Mouse (Mus musculus): ENCODE results near the gene Nup50.
A peak's percentile ranks its signal among the peaks of the same experiment; 100 is the strongest.

The Nup50 gene

DNA sequence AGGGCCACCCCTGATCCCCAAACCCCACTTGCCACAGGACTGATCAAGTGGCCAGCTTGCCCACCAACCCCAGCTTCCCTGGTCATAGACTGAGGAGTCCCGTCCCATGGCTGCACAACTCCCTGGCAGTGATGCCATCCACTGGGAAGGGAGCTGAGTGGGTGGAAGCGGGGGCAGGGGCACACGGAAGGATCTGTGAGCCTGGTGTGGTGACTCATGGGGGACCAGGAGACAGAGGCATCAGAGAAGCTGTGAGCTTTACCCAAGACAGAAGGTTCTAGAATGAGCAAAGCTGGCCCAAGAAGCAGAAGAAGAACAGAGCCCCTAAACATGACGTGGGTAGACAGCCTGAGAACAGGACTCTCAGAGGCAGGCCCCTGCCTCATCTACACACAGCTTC, 26.8 kb downstream of the Nup50 start:
- no peak for DNase-seq (ENCODE audit: low read depth, low spot score)

- no peak for DNase-seq (ENCODE audit: low read depth, low spot score)
Measured at GRCm38 (mm10) chr15:84953259-84953658, 30.0 kb downstream of the Nup50 start.

- peak; percentile 56 for DNase-seq (ENCODE audit: low read depth, low spot score)
Measured at GRCm38 (mm10) chr15:84957851-84958250, 34.6 kb downstream of the Nup50 start.

DNA sequence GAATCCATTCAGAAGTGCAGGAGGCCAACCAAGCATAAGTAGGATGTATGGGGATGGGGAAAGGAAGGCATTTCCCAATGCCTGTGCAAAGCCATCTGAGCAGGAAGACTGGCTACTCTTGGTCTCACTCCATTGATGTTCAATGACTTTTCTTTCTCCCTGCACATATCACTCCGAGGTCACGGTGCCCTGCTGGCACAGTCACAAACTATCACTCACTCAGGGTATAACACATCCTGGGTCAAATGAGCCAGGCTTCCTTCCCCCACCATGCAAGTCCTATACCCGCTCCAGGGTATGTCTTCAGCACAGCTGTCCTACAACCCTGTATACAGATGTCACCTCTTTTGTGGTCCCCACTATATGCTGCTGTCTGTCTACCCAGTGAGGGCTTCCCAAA, 35.1 kb downstream of the Nup50 start:
- DNase-seq (ENCODE audit: low read depth, low spot score) = no peak

DNA sequence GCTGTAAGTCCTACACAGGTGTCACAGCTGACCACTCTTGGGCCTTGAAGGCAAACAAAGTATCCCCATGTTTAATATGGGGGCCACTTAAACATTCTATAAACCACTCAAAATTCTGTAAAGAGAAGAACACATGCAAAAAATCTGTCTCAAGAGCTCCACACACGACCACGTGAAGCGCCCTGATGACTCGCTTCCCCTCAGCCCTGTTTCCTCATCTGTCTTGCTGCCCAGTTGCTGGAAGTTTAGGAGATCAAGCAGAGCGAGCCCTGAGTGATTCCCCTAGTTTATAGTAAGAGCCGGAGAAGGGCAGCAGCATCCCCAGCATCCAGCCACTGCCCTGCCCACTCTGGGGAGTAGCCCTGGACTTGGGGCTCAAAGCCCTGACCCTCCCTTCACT, 36.7 kb downstream of the Nup50 start:
- no peak for DNase-seq (ENCODE audit: low read depth, low spot score)

DNA sequence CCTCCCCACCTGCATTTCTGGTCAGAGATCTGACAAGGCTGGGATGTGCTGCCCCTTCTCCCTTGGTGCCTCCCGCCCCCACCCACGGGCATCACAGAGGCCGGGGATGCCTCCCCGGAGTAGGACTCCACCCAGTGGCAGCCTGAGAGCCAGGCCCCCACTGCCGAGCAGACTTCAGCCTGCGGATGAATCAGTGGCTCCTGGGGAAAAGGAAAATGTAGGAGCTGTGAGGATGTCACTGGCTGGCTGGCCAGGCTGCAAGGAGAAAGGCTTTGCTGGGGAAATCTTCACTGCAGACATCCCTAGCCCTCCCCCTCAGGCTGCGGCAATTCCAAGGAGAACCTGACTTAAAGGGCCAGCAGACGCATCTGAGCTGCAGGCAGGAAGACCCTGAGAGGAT, 37.5 kb downstream of the Nup50 start:
- no peak for DNase-seq (ENCODE audit: low read depth, low spot score)

DNA sequence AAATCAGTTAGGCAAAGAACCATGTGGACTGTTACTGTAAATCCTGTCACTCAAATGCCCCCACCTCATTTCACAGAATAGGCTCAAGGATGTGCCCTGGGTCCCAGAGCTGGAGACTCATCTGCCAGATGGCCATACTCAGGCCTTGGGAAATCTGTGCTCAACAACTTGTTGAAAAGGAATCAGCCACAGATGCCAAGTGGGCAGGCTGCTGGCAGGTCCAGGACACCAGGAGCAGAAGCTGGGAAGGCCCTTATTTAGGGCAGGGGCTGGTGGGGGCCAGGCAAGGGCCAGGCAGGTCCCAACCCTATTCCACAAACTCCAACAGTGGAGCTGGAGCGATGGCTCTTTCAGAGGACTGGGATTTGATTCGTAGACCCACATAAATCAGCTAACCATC, 39.3 kb downstream of the Nup50 start:
- no peak for DNase-seq (ENCODE audit: low read depth, low spot score)

DNA sequence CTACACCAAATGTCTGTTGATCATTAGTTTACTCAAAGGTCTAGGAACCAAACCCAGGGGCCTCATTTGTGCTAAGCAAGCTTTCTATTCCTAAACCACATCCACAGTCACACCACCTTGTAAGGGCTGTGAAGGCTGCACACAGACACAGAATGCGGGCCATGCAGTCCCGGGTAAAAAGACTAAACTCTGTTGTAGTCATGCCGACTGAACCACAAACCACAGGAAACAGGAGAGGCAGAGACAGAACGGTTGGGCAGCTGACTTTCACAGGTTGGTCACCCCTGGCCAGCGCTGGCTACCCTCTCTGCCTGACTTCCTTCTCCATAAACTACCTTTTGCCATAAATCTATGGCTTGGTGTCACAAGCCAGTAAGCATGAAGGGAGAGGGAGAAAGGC, 41.6 kb downstream of the Nup50 start:
- DNase-seq (ENCODE audit: low read depth, low spot score) = no peak

GRCm38 (mm10) chr15:84965575-84966360, 42.6 kb downstream of the Nup50 start:
- DNase-seq (ENCODE audit: low read depth, low spot score) = no peak

DNA sequence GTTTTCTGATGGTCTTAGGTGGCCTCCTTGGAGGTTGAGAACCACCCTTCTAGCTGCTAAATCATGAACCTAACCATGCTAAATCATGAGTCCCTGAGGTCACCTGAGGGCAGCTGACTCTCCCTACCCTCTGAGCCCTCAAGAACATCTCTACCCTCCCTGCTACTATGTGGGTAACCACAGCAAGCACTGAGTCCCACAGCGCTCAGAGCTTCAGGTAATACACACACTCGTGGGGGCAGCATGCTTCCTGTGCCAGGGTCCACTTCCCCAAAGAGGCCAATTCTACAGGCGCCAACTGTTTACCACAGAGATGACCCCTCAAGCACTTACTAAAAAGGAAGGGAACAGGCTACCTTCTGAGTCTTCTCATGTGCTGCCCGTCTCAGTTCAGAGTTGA, 45.3 kb downstream of the Nup50 start:
- DNase-seq (ENCODE audit: low read depth, low spot score) = no peak

DNA sequence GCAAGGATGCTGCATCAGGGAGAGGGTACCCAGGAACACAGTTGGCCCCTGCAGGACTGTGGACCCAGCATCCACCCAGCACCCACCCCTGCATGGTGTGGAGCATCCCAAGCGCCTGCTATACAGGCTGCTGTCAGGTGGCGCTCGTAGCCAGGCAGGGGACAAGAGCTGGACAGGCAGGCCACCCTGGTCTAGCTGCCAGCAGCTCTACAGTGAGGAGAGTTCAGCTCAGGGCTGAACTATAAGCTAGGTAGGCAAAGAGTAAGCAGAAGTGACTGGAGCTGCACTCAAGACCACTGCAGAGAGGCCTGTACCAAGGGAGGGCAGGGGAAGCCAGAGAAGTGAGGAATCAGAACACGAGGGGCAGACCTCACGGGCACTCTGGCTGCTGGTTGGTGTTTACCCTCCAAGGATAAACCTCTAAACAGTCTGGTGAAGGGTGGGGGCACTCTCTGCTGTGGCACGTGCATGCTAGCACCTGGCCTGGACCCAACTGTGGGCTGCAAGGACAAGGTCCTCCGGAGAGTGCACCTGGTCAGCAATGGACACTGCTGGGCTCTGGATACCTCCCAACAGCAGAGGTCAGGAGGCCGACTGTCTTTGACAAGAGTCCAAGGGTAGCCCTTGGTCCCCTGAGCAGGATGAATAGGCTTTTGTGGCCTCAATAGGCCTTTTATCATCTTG, 49.8 kb downstream of the Nup50 start:
- DNase-seq (ENCODE audit: low read depth, low spot score) = no peak

GRCm38 (mm10) chr15:84973544-84973871, 50.3 kb downstream of the Nup50 start:
- DNase-seq (ENCODE audit: low read depth, low spot score) = no peak

DNA sequence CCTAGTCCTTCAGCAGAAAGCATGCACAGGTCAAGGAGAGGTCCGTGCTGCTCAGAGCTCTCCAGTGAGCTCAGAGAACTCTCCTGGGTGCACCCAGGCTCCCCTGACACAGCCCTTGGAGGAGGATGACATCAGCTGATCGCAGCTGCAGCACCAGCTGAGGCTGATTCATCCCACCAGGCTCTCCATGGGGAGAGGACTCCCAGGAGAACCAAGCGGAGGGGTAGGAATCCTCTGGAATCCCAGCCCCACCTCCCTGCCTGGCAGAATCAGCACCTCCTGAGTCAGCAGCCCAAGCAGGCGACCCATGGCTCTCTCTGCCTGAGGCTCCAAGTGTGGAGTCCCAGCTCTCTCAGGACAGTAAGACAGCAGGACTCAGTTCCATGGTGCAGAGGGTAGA, 52.5 kb downstream of the Nup50 start:
- no peak for DNase-seq (ENCODE audit: low read depth, low spot score)

GRCm38 (mm10) chr15:84981609-84982313, 58.5 kb downstream of the Nup50 start:
- DNase-seq (ENCODE audit: low read depth, low spot score) = no peak

- DNase-seq (ENCODE audit: low read depth, low spot score) = no peak
Measured at GRCm38 (mm10) chr15:84982888-84983287, 59.7 kb downstream of the Nup50 start.

GRCm38 (mm10) chr15:84983721-84984120, 60.5 kb downstream of the Nup50 start:
- no peak for DNase-seq (ENCODE audit: low read depth, low spot score)

DNA sequence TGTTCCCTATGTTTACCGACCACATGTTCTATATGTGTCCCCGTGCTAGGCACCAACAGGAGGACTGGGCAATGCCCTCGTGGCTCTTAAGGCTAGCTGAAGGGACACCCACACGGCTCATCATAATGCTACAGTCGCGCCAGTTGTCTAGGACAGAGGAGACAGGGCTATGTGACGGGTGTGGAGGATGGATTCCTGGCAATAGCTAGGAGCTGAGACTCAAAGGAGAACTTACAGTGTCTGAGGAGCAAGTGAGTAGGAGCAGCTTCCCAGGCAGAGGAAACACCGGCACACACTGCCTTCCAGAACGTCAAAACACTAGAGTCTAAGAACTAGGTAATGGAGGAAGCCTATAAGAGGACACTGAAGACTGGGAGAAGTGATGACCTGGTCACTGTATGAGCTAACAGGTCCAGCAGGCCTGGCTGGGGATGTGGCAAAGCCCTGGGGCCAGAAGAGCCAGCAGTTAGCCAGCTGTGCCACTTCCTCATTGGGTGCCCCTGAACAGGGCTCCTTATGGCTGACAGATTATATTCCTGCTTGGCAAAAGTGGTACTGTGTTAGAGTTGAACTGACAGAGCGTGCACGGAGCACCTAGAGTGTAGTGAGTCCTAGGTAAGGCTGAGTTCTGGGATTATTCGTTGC, 62.4 kb downstream of the Nup50 start:
- no peak for DNase-seq (ENCODE audit: low read depth, low spot score)

DNA sequence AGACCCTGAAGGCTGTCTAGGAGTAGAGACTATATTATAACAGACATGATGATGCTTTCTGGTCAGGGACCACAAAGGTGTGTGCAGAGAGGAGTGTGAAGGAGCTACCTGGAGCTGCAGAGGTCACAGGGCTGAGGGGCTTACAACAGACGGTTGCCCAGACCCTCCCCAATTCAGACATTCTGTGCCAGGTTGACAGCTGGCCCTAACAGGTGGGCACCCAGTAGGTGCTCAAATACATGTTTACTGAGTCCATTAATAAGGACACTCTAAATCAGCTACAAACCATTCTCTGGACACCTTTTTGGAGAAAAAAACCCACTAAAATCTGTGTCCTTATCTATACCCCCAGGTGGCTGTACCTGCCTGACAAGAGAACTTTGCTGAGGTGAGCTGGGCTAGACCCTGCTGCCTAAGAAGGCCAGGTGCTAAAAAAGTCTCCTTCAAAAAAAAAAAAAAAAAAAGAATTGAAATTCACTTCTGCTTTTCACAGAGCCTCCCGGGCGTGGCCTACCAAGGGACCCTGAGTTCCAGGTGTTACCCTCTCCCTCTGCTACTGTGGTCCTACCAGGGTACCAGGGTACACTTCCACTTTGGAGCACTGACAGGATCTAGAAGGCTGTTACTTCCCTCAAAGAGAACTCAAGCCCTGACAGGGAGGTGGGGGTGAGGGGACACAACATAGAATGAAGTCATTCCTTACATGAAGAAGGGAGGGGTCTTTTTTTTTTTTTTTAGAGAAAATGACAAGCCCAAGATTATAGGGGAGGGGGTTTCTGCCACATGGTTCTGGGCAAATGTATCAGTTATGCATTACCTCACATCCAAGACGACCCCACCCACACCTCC, 63.2 kb downstream of the Nup50 start:
- DNase-seq (ENCODE audit: low read depth, low spot score) = no peak

GRCm38 (mm10) chr15:84987020-84987815, 64.0 kb downstream of the Nup50 start:
- DNase-seq (ENCODE audit: low read depth, low spot score) = no peak

All from brain, embryonic 18.5 days (tissue).